Mouse (Mus musculus): ENCODE results near the gene Tk1.

Gene Tk1

GRCm38 (mm10) chr11:117825333-117826101 is at the start of gene Tk1, which contains the start of gene Afmid:
Tk1 (minus strand) TSS chr11:117826092.
Afmid (plus strand) TSS chr11:117825924.
- peak; percentile 79 for DNase-seq

DNA sequence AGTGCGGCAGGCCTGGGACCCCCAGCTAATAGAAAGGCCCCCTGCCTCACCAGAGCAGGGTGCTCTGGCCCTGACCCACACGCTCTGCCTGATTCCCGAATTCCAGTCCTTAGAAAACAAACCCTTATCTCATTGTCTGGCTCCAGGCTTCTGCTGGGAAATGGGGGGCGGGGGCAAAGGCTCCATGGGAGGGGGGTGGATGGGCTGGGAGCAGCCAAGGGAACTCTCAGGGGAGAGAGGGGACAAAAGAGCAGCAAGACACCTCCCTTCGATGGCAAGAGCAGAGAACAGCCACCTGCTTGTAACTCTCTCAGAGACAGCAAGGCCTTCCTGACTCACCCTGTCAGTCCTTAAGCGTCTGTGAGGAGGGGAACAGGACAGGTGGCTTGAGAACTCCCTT is 49.8 kb upstream of the Tk1 start:
- DNase-seq, result no peak

DNA sequence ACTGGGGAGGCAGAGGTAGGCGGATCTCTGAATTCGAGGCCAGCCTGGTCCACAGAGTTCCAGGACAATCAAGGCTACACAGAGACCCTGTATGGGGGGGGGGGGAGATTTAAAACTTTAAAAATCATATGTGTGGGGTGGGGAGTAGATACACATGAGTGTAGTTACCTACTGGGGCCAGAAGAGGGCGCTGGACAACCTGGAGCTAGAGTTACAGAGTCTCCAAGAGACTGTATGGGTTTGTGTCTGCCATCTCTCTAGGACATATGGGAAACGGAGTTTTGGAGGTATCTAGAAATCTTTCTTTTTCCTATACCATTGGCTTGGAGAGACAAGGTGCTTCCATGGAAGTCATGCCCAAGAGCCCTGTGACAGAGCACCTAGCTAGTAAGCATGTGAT is 48.5 kb upstream of the Tk1 start:
- no peak for DNase-seq

- peak; percentile 84 for DNase-seq
Measured at GRCm38 (mm10) chr11:117872861-117873608, 47.1 kb upstream of the Tk1 start, which contains the start of gene Tha1. Tha1 (minus strand) TSS chr11:117873481.

- no peak for DNase-seq
Measured at GRCm38 (mm10) chr11:117871911-117872584, 46.2 kb upstream of the Tk1 start.

- no peak for DNase-seq
Measured at GRCm38 (mm10) chr11:117871376-117871775, 45.5 kb upstream of the Tk1 start.

- peak; percentile 74 for DNase-seq
Measured at GRCm38 (mm10) chr11:117870688-117871365, 44.9 kb upstream of the Tk1 start.

- DNase-seq, result peak; percentile 47
Measured at GRCm38 (mm10) chr11:117865988-117866387, 40.1 kb upstream of the Tk1 start.

- no peak for DNase-seq
Measured at GRCm38 (mm10) chr11:117864805-117865204, 38.9 kb upstream of the Tk1 start.

DNA sequence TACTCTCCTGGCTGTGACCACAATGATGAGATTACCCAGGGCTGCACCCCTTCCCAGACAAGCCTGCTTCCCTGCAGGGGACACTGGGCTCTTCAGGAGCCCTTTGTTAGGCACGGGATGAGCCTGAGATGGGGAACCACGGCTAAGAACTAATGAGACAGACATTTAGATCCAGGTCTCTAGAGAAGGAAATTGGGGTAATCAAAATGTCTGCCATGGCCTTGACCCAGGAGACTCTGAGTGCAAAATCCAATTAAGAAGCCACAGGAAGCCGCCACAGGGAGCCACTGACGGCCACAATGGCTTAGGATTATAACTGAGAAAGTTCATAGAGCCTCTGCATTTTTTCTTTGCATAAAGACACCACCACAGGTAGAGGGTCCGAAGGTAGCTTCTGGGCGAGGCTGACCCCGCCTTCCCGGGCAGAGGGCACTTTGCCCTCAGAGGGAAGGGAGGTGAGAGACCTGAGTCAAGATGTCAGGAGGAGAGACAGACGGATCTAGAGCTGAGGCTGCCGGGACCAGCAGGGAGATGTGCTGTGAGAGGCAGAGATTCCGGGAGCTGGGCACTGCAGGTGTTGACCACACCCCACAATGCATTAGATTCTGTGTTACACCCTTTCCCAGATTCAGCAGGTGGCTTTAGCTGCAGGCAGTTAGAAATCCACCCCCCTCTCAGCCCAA is 37.4 kb upstream of the Tk1 start:
- DNase-seq, result peak; percentile 60

DNA sequence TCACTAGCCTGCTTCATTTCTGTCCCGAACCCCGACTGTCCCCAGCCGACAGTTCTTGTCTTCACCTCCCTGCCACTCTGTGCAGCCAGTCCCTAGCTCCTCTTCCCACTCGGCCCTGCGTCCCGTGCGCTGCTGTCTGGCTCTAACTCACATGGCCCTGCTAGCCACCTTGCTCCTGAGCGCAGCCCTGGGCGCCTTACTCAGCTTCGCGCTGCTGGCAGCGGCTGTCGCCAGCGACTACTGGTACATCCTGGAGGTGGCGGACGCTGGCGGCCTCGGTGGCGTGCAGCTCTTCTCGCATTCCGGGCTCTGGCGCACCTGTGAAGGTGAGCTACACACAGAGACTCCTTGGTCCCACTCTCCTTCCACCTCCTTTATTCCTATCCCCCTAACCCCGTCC is 34.7 kb upstream of the Tk1 start, which contains the start of gene Tmem235:
Tmem235 (plus strand) TSS at position 152 of the 400 bp plus-strand sequence.
- DNase-seq, result no peak

- DNase-seq, result no peak
Measured at GRCm38 (mm10) chr11:117858392-117858791, 32.5 kb upstream of the Tk1 start.

DNA sequence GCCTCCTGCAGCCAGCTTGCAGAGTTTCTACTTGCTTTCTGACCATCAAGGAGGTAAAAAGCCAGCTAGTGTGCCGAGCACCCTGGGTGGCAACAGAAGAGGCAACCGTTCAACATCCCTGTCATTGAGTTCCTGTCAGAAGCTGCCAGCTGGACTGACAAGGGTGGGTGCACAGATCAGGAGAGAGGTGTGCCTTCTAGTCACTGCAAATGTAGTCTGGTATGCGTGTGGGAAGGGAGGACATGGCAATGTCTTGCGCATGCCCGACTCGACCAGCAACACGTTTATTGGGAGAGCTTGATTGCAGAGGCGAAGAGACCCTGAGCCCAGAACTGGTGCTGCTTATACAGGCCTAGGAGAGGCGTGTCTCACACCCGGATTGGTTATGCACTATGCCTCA is 31.6 kb upstream of the Tk1 start:
- DNase-seq, result no peak

GRCm38 (mm10) chr11:117855975-117856374 is 30.1 kb upstream of the Tk1 start:
- DNase-seq, result no peak

DNA sequence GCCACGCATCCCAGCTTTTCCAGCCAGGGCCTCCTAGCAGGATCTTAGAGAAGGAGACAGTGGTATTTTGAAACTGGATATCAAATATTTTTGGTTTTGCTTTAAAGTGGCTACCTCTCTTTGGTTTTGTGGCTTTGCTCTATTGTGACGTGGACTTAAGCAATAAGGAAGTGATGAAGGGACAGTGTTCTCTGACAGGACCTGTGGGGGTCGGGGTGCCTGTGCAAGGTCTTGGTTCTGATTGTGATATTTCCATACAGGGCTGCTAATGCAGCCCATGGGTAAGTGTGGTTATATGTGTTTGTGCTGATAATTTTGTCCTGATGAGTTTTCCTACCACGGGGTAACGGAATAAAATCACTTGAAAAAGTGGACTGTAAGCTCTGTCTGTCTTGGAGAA is 29.5 kb upstream of the Tk1 start:
- no peak for DNase-seq

- DNase-seq, result no peak
Measured at GRCm38 (mm10) chr11:117854241-117854640, 28.3 kb upstream of the Tk1 start.

GRCm38 (mm10) chr11:117852875-117853274 is 27.0 kb upstream of the Tk1 start:
- DNase-seq, result no peak

- peak; percentile 97 for DNase-seq
Measured at GRCm38 (mm10) chr11:117848985-117849671, 23.2 kb upstream of the Tk1 start, which contains the start of gene Birc5. Birc5 (plus strand) TSS chr11:117849251.

DNA sequence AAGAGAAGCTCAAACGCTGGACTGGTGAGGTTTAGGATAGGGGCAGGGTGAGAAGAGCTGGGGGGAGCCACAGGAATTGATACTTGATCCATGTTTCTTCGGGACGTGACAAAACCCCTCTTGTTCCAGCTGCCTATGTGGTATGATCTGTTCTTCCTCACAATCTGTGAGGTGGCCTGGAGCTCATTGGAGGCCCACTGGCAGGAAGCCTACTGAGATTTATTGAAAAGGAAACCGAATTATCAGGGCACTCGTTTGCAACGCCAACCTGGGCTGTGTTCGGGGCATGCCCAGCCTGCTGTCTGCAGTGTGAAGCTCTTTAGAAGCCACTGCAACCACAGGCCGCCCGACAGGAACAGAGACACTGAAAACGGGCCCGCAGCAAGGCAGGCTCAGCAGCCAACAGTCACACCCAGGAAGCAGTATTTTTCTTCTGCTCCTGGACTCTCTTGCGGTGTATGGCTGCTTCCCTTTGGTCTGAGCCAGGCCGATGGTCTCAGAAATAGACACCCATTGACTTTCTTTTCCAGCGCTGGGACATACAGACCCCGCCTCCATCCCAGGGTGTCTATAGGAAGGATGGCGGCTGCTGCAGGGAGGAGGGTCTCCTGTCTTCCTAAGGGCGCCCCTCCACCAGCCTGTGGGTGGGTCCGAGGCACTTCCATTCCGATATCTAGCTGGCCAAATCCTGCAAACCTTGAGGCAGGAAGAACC is 22.5 kb upstream of the Tk1 start:
- no peak for DNase-seq

DNA sequence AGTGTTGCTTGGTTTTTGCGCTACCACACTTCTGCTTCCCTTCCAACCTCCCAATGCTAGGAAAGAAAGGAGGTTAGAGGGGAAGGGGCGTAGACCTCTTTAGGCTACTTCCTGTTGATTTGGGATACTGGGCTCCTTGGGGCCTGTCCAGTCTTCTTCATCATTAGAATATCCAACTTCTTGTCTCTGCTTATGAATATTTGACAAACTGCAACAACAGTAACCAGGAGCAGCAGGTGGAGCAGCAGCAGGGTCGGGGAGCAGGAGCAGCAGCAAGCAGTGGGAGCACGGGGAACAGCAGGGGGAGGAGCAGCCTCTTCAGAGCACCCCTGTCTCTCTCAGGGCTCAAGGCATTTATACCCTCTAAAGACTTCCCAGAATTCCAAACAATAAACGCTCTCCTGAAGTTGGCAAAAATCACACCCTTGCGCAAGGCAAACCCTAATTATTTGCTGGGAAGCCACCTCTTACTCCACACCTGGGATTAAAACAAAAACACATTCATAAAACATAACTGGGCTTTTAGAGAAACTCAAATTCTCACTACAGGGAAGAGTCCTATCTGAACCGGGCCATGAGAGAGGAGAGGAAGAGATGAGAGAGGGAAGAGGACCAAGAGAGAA is 21.8 kb upstream of the Tk1 start:
- DNase-seq, result no peak

All from kidney, adult 18-20 months (tissue).